Mouse (Mus musculus): ENCODE measurements around the gene Malsu1.

DNA sequence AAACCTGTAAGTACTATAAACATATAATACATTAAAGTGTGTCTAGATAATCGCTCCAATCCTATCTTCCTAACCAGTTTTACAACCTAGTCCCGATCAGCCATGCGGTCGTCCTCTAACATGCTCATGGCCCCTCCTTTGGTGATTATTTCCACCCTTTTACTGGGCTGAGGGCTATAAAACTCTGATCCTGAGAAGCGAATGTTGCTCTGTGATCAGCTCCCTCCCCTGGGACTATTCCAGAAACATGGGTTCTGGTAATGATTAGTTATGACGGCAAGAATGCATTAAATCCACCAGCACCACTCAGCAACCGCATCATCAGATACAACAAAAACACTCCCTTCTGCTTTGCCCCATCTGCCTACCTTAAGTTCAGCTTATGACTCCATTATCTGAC is 40.3 kb downstream of the Malsu1 start:
- TF ChIP-seq CTCF (IDR thresholded peaks at IDR 0.05; ENCODE audit: low read depth, low read length) (no peak), POLR2A (IDR thresholded peaks at IDR 0.05; ENCODE audit: borderline replicate concordance, low read depth, low read length) (no peak)
